Mouse (Mus musculus): Measurements from ENCODE around the gene Fn1. TPM values are rescaled to one million over a fixed set of nuclear protein-coding genes. Genes with fewer than 3 reads are reported as not detected.

Fn1 gene
- polyA plus RNA-seq (2016; fragmentation: Nextera tagmentation; extraction: Ambion mirVana): 84.4 and 89.0 TPM in 2 replicates

DNA sequence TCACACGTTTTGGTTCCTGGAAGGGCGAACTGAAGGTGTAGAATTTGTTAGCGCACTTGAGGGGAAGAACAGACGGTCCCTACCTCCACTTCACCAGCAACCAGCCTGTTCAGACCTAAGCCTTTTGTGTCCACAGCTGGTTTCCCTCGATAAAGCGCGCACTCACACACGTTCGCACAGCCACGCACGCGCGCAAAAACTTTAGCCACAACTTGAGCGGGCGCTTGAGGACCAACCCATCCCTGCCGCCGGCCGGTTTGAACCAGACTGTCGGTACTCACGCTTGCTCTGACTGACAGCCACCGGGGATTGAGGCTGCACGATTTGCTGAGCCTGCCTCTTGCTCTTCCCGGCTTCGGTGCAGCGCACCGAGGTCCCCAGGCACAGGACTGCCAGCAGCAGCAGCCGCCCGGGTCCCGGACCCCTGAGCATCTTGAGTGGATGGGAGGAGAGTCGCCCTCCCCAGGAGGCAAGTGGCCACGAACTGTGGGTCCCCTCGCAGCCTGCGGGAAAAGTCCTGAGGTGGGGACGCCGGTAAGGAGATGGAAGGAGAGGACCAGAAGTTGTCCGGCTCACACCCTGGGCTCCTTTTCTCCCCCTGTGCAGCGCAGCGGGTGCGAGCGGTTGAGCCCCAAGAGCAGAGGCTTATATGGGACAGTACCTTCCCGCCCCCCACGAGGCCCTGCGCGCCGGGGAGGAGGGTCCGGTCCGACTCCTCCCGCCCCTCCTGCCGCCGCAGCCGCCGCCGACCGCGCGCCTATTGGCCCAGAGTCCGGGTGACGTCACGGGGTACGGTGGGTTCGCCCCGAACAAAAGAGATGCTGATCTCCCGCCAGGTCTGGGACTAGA is at the start of gene Fn1:
Fn1 (minus strand) TSS at position 650 of the 849 bp plus-strand sequence.
- peak; percentile 95 for DNase-seq (ENCODE audit: low spot score)
- Histone ChIP-seq H3K4me1 (peaks cover 29% of the 10 kb centered on the region), H3K9me3 (replicated peaks) (no peaks in the 10 kb centered on the region), H3K27ac (replicated peaks) (peak within 1 kb of the TSS; percentile 97), H3K4me3 (peak within 1 kb of the TSS; percentile 79), H3K36me3 (peaks cover 28% of the 10 kb centered on the region), H3K27me3 (ENCODE audit: low read depth, poor library complexity, severe bottlenecking) (peaks cover 6% of the 10 kb centered on the region; the same call in 1 of the 2 replicates)
- WGBS: under 1% methylated on average over 60 of the region's 63 CpGs

DNA sequence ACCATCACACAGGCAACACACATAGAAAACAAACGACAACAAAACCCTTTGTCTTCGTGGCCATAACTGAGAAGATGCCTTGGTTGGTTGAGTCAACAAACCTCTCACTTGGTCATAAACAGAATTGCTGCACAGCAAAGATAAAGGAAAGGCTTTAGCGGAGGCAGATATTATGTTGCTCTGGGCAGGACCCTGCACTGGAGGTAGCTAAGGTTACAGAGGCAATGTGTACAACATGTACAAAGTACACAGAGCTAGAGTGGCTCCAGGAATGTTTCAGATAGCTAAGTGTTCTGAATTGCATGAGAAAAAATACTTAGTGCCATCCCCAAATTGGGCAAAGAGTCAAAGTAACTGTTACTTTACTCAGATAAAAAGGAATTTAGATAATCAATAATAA is 43.1 kb upstream of the Fn1 start:
- Histone ChIP-seq H3K4me3 (no peak overlapping the region), H3K9me3 (replicated peaks) (no peaks in the 10 kb centered on the region), H3K27me3 (ENCODE audit: low read depth, poor library complexity, severe bottlenecking) (no peaks in the 10 kb centered on the region), H3K36me3 (no peaks in the 10 kb centered on the region), H3K4me1 (no peaks in the 10 kb centered on the region), H3K27ac (replicated peaks) (no peak overlapping the region)
- 87% methylated on average over 3 of the region's 3 CpGs for WGBS
- no peak for DNase-seq (ENCODE audit: low spot score)

DNA sequence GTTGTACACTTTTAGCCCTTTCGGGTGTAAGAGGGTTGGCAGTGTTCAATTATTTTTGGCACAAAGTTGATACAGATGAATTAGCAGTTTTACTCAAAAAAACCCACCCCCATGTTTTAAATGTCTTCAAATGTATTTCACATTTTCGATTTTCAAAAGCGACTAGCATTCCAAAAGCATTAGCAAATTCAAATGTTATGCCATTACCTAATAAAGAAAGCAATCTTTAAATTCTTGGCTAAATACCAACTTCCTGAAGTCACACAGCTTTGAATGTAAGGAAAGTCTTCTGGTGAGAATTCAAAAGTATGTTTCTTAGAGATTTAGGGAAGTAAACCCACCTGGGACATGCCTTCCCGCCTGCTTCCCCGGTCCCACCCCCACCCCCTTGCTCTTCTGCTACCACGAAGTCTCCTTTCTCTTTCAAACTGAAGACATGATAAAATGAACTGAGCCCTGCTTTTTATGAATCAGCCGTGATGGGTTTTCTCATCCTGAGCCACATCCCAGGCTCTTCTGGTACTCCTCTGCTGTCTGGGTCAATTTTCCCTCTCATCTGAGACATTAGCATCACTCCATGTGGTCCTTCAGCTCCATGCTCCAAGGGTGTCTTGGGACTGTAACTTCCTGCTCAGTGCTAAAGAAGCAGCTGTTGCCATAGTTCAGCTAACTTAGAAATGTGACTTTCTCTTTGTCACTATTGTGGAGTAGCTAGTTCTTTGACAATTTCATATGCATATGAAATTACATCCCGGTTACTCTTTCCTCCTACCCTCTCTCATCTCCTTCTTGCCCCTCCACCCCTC is 38.7 kb upstream of the Fn1 start:
- no peak overlapping the region for H3K27ac ChIP-seq (replicated peaks)
- H3K9me3 ChIP-seq (replicated peaks): no peaks in the 10 kb centered on the region
- no peak overlapping the region for H3K4me3 ChIP-seq
- H3K27me3 ChIP-seq (ENCODE audit: low read depth, poor library complexity, severe bottlenecking): no peaks in the 10 kb centered on the region
- H3K4me1 ChIP-seq: no peaks in the 10 kb centered on the region
- WGBS: 80% methylated on average over 8 of the region's 8 CpGs
- no peak for DNase-seq (ENCODE audit: low spot score)
- H3K36me3 ChIP-seq: no peaks in the 10 kb centered on the region

DNA sequence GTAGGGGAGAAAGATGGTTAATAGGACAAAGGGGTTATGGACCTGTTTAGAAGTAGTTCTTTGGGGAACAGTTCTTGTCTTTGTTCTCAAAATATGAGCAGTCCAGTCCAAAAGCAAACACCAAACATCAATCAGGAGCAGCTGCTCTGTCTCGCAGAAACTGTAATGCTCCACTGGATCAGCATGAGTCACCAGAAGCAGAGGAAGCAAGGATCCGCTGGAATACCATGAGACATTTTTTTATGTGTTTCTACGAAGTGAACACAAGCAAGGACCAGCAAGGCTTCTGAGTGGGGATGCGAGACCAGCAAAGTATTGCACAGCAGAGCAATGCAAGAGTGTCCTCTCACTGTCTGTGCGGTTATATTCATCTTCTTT is 35.9 kb upstream of the Fn1 start:
- no peaks in the 10 kb centered on the region for H3K4me1 ChIP-seq
- 94% methylated on average over 5 of the region's 5 CpGs for WGBS
- no peak for DNase-seq (ENCODE audit: low spot score)

DNA sequence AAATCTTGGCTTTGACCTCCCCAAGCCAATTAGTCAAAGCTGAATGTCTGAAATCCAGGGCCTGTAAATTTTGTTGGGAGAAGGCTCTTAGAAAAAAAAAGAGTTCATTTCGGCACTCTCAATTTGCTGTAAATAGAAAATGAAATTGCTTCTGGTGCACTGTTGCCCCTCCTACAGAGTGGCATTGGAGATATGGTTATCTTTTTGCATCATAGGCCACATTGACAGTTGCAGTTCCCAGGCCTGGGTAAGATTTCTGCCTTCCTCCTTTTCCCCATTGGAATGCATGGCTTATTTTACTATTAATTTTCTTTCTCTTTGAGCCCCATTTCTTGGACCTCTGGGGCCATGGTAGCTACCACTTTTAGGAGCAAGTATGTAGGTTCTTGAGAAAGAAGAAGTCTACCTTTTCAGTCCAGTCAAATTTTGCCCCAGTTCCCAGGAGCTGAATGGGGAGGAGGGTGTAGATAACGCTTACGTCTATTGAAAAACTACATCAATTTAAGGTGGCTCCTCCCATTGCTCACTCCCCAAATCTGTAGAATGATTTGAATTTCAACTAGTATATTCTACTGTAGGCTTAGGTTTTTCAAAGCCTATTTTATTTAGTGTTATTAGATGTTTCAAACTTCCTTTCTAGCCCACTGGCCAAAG is 35.4 kb upstream of the Fn1 start:
- H3K9me3 ChIP-seq (replicated peaks): no peaks in the 10 kb centered on the region
- H3K4me1 ChIP-seq: no peaks in the 10 kb centered on the region
- WGBS: 96% methylated on average over 3 of the region's 3 CpGs
- DNase-seq (ENCODE audit: low spot score): no peak
- no peaks in the 10 kb centered on the region for H3K27me3 ChIP-seq (ENCODE audit: low read depth, poor library complexity, severe bottlenecking)
- H3K36me3 ChIP-seq: no peaks in the 10 kb centered on the region
- H3K27ac ChIP-seq (replicated peaks): no peak overlapping the region
- no peak overlapping the region for H3K4me3 ChIP-seq

More for the DNA sequence above, 35.9 kb upstream of the Fn1 start:
- Histone ChIP-seq H3K27me3 (ENCODE audit: low read depth, poor library complexity, severe bottlenecking) (no peaks in the 10 kb centered on the region), H3K36me3 (no peaks in the 10 kb centered on the region), H3K9me3 (replicated peaks) (no peaks in the 10 kb centered on the region), H3K27ac (replicated peaks) (no peak overlapping the region), H3K4me3 (no peak overlapping the region)

DNA sequence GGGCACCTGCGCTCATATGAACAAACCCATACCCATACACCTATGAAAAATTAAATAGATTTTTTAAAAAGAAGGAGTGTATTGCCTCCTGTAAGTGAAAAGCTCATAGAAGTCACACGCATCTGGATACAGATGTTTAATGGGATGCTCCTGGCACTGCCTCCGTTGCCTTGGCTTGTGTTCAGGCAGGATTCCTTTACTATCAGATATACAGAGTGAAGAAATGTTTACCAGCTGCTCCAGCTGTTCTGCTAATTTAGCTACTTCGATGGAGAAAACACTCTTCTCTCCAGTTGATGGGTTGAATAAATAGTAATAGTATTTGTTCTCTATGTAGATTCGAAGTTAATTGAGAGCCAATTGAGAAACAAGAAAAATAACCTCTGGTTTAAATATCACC is 33.8 kb upstream of the Fn1 start:
- Histone ChIP-seq H3K27me3 (ENCODE audit: low read depth, poor library complexity, severe bottlenecking) (no peaks in the 10 kb centered on the region), H3K27ac (replicated peaks) (no peak overlapping the region), H3K9me3 (replicated peaks) (no peaks in the 10 kb centered on the region), H3K36me3 (no peaks in the 10 kb centered on the region), H3K4me3 (no peak overlapping the region), H3K4me1 (no peaks in the 10 kb centered on the region)
- no peak for DNase-seq (ENCODE audit: low spot score)
- 93% methylated on average over 5 of the region's 5 CpGs for WGBS

DNA sequence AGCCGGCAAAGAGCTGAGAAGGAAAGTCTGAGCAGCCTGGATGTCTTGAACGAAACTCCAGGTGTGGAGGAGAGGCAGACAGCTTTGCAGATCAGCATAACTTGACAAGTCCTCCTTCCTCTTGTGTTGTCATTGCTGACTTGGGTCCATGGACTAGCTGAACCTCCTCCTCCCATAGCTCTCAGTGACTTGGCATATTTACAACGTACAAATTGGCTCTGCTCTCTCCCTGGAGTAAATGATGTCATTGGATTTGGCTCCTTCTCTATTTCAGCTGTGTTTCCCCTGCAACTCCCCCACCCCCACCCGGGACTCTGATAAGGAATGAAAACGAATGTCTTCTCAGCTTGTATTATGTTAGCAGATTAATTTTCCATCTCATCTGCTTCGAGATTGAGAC is 30.7 kb upstream of the Fn1 start:
- H3K4me1 ChIP-seq: no peaks in the 10 kb centered on the region
- H3K4me3 ChIP-seq: no peak overlapping the region
- H3K27ac ChIP-seq (replicated peaks): no peak overlapping the region
- 84% methylated on average over 6 of the region's 6 CpGs for WGBS
- no peak for DNase-seq (ENCODE audit: low spot score)
- H3K9me3 ChIP-seq (replicated peaks): no peaks in the 10 kb centered on the region
- H3K36me3 ChIP-seq: no peaks in the 10 kb centered on the region
- no peaks in the 10 kb centered on the region for H3K27me3 ChIP-seq (ENCODE audit: low read depth, poor library complexity, severe bottlenecking)

DNA sequence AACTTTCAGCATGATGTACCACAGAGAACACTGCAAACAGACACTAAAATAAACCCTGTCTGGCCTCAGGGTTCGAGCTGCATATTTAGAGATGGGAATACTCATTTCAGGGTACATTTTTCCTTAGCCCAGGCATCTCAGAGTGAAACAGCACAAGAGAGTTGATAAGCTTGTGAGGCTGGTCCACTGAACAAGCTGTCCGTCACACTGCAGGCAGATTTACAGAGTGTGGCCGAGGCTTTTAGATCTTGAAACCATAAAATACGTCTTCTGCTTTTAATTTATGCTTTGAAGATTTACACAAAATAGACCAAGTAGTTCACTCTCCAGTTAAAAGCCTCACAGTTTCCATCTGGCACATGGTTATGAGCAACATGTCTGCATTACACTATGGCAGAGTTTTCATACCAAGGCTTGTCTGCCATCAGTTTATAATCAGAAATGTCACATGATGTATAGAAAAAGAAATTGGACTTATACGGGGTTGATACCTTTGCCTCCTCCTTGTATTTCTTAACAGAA is 29.3 kb upstream of the Fn1 start:
- Histone ChIP-seq H3K9me3 (replicated peaks) (no peaks in the 10 kb centered on the region), H3K36me3 (no peaks in the 10 kb centered on the region), H3K27ac (replicated peaks) (no peak overlapping the region), H3K4me1 (no peaks in the 10 kb centered on the region), H3K4me3 (no peak overlapping the region), H3K27me3 (ENCODE audit: low read depth, poor library complexity, severe bottlenecking) (no peaks in the 10 kb centered on the region)
- WGBS: 80% methylated on average over 5 of the region's 5 CpGs
- DNase-seq (ENCODE audit: low spot score): no peak

DNA sequence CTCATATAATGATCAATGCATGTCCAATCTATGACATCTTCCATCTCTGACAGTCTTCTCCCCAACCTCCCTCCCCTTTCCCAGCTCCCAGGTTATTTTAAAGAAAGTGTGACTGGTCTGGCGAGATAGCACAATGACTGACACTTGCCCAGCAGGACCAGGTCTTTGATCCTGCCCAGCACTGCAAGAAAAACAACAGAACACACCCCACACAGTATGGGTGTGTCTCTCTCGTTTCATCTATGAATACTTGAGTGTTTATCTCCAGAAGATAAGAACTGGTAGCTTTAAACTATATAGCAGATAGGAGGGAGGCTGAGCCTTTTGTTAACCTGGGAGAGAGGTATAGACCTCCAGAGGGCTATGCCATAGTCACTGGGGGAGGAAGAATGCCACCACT is 28.3 kb upstream of the Fn1 start:
- Histone ChIP-seq H3K27me3 (ENCODE audit: low read depth, poor library complexity, severe bottlenecking) (no peaks in the 10 kb centered on the region), H3K9me3 (replicated peaks) (no peaks in the 10 kb centered on the region), H3K4me3 (no peak overlapping the region), H3K27ac (replicated peaks) (no peak overlapping the region), H3K36me3 (no peaks in the 10 kb centered on the region), H3K4me1 (no peaks in the 10 kb centered on the region)
- no peak for DNase-seq (ENCODE audit: low spot score)
- 24% methylated on average over 2 of the region's 2 CpGs for WGBS

DNA sequence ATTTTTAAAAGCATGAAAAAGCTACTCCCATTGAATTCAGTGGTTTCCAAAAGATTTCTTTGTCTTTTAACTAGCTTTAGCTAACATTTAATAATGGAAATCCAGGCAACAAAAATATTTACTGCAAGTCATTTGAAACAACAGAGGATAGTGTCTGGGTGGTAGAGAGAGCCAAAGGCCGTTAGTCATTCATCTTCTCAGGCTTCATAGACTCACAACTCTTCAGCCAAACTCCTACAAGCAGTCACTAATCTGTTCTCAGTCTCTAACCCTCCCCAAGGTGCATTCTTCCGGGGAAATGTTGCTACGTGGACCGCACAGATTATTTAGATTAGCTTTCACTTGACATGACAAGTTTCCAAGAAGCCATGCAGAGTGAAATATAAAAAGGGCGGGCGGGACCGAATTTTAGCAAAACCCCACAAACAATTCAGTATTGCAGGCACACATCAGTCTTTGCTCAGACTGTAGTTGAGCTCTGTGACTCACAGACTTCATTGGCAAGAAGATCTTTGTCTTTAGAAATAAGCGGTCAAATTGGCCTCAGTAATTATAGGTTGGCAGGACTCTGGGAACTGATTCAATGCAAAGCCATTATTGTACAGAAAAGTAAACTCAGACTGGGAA is 27.2 kb upstream of the Fn1 start:
- no peaks in the 10 kb centered on the region for H3K36me3 ChIP-seq
- WGBS: 89% methylated on average over 8 of the region's 8 CpGs
- H3K4me1 ChIP-seq: no peaks in the 10 kb centered on the region
- H3K4me3 ChIP-seq: no peak overlapping the region
- no peaks in the 10 kb centered on the region for H3K27me3 ChIP-seq (ENCODE audit: low read depth, poor library complexity, severe bottlenecking)
- H3K9me3 ChIP-seq (replicated peaks): no peaks in the 10 kb centered on the region
- no peak overlapping the region for H3K27ac ChIP-seq (replicated peaks)
- no peak for DNase-seq (ENCODE audit: low spot score)

DNA sequence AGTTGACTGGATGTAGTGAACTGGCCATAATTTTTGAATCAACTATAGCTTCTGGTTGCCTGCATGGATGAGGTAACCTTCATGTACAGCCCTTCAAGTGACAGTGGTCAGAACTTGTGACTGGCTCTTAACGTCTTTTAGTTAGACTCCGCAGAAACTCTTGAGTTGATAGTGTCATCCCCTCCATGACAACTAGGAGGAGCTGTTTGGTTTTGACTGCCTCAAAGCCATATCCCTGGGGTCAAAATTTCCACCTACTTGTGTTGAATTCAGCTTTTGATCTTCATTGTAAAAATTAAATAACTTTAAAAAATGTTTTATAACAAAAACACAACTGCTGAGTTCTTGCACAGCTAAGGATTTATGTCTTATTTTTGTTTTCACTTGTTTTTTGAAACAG is 22.4 kb upstream of the Fn1 start:
- Histone ChIP-seq H3K36me3 (no peaks in the 10 kb centered on the region), H3K27ac (replicated peaks) (no peak overlapping the region), H3K27me3 (ENCODE audit: low read depth, poor library complexity, severe bottlenecking) (no peaks in the 10 kb centered on the region), H3K9me3 (replicated peaks) (no peaks in the 10 kb centered on the region), H3K4me1 (peaks cover 21% of the 10 kb centered on the region), H3K4me3 (no peak overlapping the region)
- WGBS: 64% methylated on average over 2 of the region's 2 CpGs
- DNase-seq (ENCODE audit: low spot score): no peak

DNA sequence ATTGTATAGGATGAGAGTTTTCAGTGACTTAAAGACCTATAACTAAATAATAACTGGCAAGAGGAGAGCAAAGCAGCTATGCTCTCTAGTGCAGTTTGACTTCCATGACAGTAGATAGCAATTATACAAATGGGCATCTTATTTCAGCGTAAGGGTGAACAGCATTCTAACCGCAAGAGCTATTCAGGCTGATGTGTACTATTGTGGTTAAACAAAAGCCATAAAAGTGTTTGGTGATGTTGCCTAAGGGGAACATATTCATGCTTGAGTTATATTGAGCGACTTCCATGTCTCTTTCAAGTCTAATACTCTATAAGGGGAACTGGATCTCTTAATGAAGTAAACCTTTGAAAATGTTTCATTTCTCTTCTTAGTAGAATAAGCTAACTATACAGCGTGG is 21.3 kb upstream of the Fn1 start:
- 85% methylated on average over 4 of the region's 4 CpGs for whole genome bisulfite sequencing
- Histone ChIP-seq H3K4me3 (no peak overlapping the region), H3K27ac (replicated peaks) (peak overlapping the region; percentile 76), H3K4me1 (peaks cover 21% of the 10 kb centered on the region), H3K27me3 (ENCODE audit: low read depth, poor library complexity, severe bottlenecking) (no peaks in the 10 kb centered on the region), H3K36me3 (no peaks in the 10 kb centered on the region), H3K9me3 (replicated peaks) (no peaks in the 10 kb centered on the region)
- DNase-seq (ENCODE audit: low spot score): no peak

Measured in midbrain, embryonic 10.5 days (tissue).